Mouse (Mus musculus) myocyte (in vitro differentiated cells): Measurements from ENCODE around the gene Ccdc93. TPM values are rescaled to one million over a fixed set of nuclear protein-coding genes. Genes with fewer than 3 reads are reported as not detected.

Experiments used
- H3K27me3 ChIP-seq: one replicate; pipeline ENCODE4 v1.6.1; 2011; ENCODE audit not compliant: control insufficient read depth, insufficient read depth, insufficient read length
- H3K36me3 ChIP-seq: one replicate; pipeline ENCODE4 v1.6.1; 2011; ENCODE audit not compliant: control insufficient read depth, insufficient read depth
- H3K4me2 ChIP-seq: one replicate; pipeline ENCODE4 v1.6.1; 2011; ENCODE audit warnings: low read depth, control low read depth
- H3K4me3 ChIP-seq: one replicate; pipeline ENCODE4 v1.5.1; 2011; ENCODE audit warnings: mild to moderate bottlenecking, control low read depth, moderate library complexity
- H3K79me2 ChIP-seq: one replicate; pipeline ENCODE4 v1.6.1; 2011; ENCODE audit not compliant: control insufficient read depth, insufficient read depth
- H3ac ChIP-seq: one replicate; pipeline ENCODE4 v1.6.1; 2011; ENCODE audit not compliant: control insufficient read depth, insufficient read length
- CEBPB ChIP-seq: IDR thresholded peaks from 2 replicates; pipeline ENCODE4 v1.6.1; 2011; ENCODE audit warnings: mild to moderate bottlenecking, moderate library complexity; ENCODE audit not compliant: poor library complexity, insufficient read depth, severe bottlenecking
- E2F4 ChIP-seq: IDR thresholded peaks from one replicate; pipeline ENCODE4 v1.6.1; 2011; ENCODE audit warnings: mild to moderate bottlenecking, control low read depth, moderate library complexity; ENCODE audit not compliant: insufficient read depth
- MAX ChIP-seq: IDR thresholded peaks from one replicate; pipeline ENCODE4 v1.6.1; 2011; ENCODE audit warnings: low read depth, mild to moderate bottlenecking, control low read depth
- MYOD1 ChIP-seq, 3 experiments: IDR thresholded peaks; one replicate each; pipeline ENCODE4 v1.6.1; 2011; ENCODE audit warnings: control low read depth in 2 of 3, low read depth in 2 of 3, mild to moderate bottlenecking in 2 of 3, moderate library complexity in 1 of 3; ENCODE audit not compliant: insufficient read length in 2 of 3, control insufficient read depth in 1 of 3
- MYOG ChIP-seq, 3 experiments: IDR thresholded peaks; one replicate each; pipeline ENCODE4 v1.6.1; 2011; ENCODE audit warnings: control low read depth in 2 of 3, low read depth in 2 of 3, mild to moderate bottlenecking in 2 of 3; ENCODE audit not compliant: insufficient read length in 2 of 3, control insufficient read depth in 1 of 3, insufficient read depth in 1 of 3
- POLR2A ChIP-seq: IDR thresholded peaks from one replicate; pipeline ENCODE4 v1.6.1; 2011; ENCODE audit warnings: low read depth, mild to moderate bottlenecking, control low read depth, moderate library complexity; ENCODE audit not compliant: insufficient read length
- POLR2AphosphoS2 ChIP-seq: IDR thresholded peaks from one replicate; pipeline ENCODE4 v1.6.1; 2011; ENCODE audit warnings: low read depth, control low read depth; ENCODE audit not compliant: insufficient read length
- REST ChIP-seq: IDR thresholded peaks from one replicate; pipeline ENCODE4 v1.6.1; 2011; ENCODE audit warnings: mild to moderate bottlenecking, control low read depth, moderate library complexity; ENCODE audit not compliant: insufficient read depth, insufficient read length
- SRF ChIP-seq: IDR thresholded peaks from one replicate; pipeline ENCODE4 v1.6.1; 2011; ENCODE audit warnings: low read depth; ENCODE audit not compliant: control insufficient read depth, insufficient read length
- TCF12 ChIP-seq: IDR thresholded peaks from one replicate; pipeline ENCODE4 v1.6.1; 2011; ENCODE audit warnings: mild to moderate bottlenecking, control low read depth; ENCODE audit not compliant: poor library complexity, insufficient read depth, severe bottlenecking
- TCF3 ChIP-seq: IDR thresholded peaks from one replicate; pipeline ENCODE4 v1.6.1; 2011; ENCODE audit warnings: low read depth, control low read depth; ENCODE audit not compliant: insufficient read length
- USF1 ChIP-seq: IDR thresholded peaks from one replicate; pipeline ENCODE4 v1.6.1; 2011; ENCODE audit warnings: low read depth, mild to moderate bottlenecking, control low read depth, moderate library complexity
- polyA plus RNA-seq: library from polyadenylated mRNA; unstranded; fragments of >200 nt; fragmentation: generic; extraction: Trizol; gene quantifications from one replicate; pipeline ENCODE4 v1.2.1, GENCODE M21; 2012; ENCODE audit warnings: missing spikeins

The Ccdc93 gene
- polyA plus RNA-seq, 1 experiment: 5.2 TPM

DNA sequence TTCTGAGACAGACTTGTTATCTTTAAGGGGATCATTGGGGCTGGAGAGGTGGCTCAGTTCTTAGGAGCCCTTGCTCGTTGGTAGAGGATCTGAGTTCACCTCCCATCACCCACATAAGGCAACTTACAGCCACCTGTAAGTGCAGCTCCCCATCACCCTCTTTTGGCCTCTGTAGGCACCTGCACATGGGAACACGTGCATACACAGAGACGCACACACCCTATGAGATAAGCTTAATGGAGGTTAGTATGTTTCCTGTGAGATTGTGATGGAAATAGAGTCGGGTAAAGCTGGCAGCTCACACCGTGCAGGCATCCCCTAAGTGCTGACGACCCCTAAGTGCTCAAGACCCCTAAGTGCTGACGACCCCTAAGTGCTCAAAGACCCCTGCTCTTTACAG is 100.6 kb downstream of the Ccdc93 start:
- Histone ChIP-seq H3K36me3 (no peaks in the 10 kb centered on the region), H3K4me3 (no peak overlapping the region), H3K4me2 (no peak overlapping the region), H3ac (no peak overlapping the region), H3K79me2 (no peaks in the 10 kb centered on the region), H3K27me3 (peaks cover 6% of the 10 kb centered on the region)
- TF ChIP-seq MYOD1 (IDR thresholded peaks at IDR 0.05; ENCODE audit: control insufficient read depth in 1 of 3, insufficient read length in 2 of 3, low read depth in 2 of 3) (no peak), SRF (no peak)

DNA sequence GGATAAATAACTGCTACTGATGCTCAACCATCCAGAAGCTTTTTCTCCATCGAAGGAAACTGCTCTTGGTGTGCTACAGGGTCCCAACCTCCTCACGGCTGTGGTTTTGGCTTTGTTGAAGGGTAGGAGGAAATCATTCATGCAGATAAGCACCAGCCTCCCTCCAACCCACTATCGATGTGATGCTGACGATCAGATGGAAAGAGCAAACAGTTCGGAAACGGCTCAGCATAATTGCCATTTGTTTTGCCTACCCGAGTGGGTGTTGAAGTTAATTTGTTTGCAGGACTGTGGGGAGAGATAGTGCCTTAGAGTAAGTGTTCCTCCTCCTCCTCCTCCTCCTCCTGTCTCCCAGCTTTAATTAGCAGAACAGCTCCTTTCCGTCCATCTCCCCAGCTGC is 109.5 kb downstream of the Ccdc93 start:
- Histone ChIP-seq H3ac (no peak overlapping the region), H3K79me2 (no peaks in the 10 kb centered on the region), H3K27me3 (peaks cover 15% of the 10 kb centered on the region), H3K4me2 (no peak overlapping the region), H3K4me3 (no peak overlapping the region), H3K36me3 (no peaks in the 10 kb centered on the region)
- TF ChIP-seq MAX (no peak), TCF12 (no peak), E2F4 (no peak), TCF3 (no peak), USF1 (no peak), SRF (no peak), REST (no peak), MYOG (IDR thresholded peaks at IDR 0.05; ENCODE audit: control insufficient read depth in 1 of 3, insufficient read depth in 1 of 3, insufficient read length in 2 of 3, low read depth in 2 of 3) (no peak), CEBPB (no peak), POLR2A (no peak), POLR2AphosphoS2 (no peak), MYOD1 (IDR thresholded peaks at IDR 0.05; ENCODE audit: control insufficient read depth in 1 of 3, insufficient read length in 2 of 3, low read depth in 2 of 3) (no peak)

DNA sequence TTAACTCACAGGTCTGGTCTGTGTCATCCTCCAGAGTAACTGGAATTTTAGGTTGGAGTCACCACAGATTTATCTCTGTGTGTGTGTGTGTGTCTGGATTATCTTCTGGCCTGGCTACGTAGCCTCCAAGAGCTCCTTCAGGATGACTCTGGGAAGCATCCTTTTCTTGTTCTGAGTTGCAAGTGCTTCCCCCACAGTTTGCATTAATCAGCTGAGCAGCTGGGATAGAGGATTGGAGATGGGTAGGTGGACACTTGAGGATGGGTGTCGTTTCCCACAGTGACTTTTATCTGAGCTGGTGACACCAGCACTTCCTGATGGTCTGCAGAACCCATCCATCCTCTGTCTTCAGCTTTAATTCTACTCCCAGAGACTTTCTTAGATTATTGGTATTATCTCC is 116.0 kb downstream of the Ccdc93 start:
- H3K4me3 ChIP-seq: no peak overlapping the region
- H3K27me3 ChIP-seq: peaks cover 6% of the 10 kb centered on the region
- no peaks in the 10 kb centered on the region for H3K79me2 ChIP-seq
- no peak overlapping the region for H3K4me2 ChIP-seq
- no peak overlapping the region for H3ac ChIP-seq
- no peaks in the 10 kb centered on the region for H3K36me3 ChIP-seq
- TF ChIP-seq E2F4 (no peak), USF1 (no peak), TCF3 (no peak), POLR2AphosphoS2 (no peak), MYOG (IDR thresholded peaks at IDR 0.05; ENCODE audit: control insufficient read depth in 1 of 3, insufficient read depth in 1 of 3, insufficient read length in 2 of 3, low read depth in 2 of 3) (no peak), MAX (no peak), TCF12 (no peak), SRF (no peak), MYOD1 (IDR thresholded peaks at IDR 0.05; ENCODE audit: control insufficient read depth in 1 of 3, insufficient read length in 2 of 3, low read depth in 2 of 3) (no peak), CEBPB (no peak), POLR2A (no peak), REST (no peak)

DNA sequence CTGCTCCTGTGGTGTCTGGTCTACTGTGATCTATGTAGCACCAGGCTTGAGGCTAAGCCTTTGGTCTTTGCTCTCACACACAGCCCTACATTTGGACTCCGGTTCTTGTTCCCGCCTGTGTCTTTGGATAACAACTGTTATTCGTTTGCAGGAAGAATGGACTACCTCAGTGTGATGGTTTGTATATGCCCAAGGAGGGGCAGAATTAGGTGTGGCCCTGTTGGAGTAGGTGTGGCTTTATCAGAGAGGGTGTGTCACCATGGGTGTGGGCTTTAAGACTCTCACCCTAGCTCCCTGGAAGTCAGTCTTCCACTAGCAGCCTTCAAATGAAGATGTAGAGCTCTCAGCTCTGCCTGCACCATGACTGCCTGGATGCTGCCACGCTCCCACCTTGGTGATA is 117.8 kb downstream of the Ccdc93 start:
- Histone ChIP-seq H3K27me3 (peaks cover 6% of the 10 kb centered on the region), H3K36me3 (peaks cover 11% of the 10 kb centered on the region), H3ac (no peak overlapping the region), H3K79me2 (no peaks in the 10 kb centered on the region), H3K4me3 (no peak overlapping the region), H3K4me2 (no peak overlapping the region)
- TF ChIP-seq POLR2AphosphoS2 (no peak), REST (no peak), SRF (no peak), MYOD1 (IDR thresholded peaks at IDR 0.05; ENCODE audit: control insufficient read depth in 1 of 3, insufficient read length in 2 of 3, low read depth in 2 of 3) (no peak), TCF3 (no peak), USF1 (no peak), MAX (no peak), TCF12 (no peak), CEBPB (no peak)

DNA sequence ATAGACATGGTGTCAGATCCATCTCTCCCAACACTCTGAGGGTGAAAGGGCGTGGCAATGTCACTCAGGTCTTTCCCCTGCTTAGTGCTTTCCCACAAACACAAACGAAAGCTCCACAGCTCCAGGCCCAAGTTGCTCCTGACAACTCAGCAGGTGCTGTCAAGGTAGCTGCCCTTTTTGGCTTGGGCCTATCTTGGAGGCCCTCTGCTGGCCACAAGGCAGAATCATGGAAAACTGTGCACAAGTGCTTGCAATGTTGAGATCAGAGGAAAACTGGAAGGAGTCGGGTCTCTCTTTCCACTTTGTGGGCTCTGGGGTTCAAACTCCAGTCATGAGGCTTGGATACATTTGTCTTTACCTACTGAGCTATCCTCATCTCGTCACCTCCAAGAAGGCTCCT is 118.6 kb downstream of the Ccdc93 start:
- no peak overlapping the region for H3K4me2 ChIP-seq
- H3K27me3 ChIP-seq: peaks cover under 1% of the 10 kb centered on the region
- H3ac ChIP-seq: no peak overlapping the region
- H3K79me2 ChIP-seq: no peaks in the 10 kb centered on the region
- peaks cover 11% of the 10 kb centered on the region for H3K36me3 ChIP-seq
- H3K4me3 ChIP-seq: no peak overlapping the region
- TF ChIP-seq POLR2A: no peak
- TF ChIP-seq CEBPB: no peak
- no peak for TF ChIP-seq TCF3
- TF ChIP-seq E2F4: no peak
- TF ChIP-seq MYOG (IDR thresholded peaks at IDR 0.05; ENCODE audit: control insufficient read depth in 1 of 3, insufficient read depth in 1 of 3, insufficient read length in 2 of 3, low read depth in 2 of 3): no peak
- no peak for TF ChIP-seq MYOD1 (IDR thresholded peaks at IDR 0.05; ENCODE audit: control insufficient read depth in 1 of 3, insufficient read length in 2 of 3, low read depth in 2 of 3)
- TF ChIP-seq POLR2AphosphoS2: no peak
- no peak for TF ChIP-seq TCF12
- no peak for TF ChIP-seq SRF
